Mouse (Mus musculus): Measurements from ENCODE around the gene Ascc1. TPM values are rescaled to one million over a fixed set of nuclear protein-coding genes. Genes with fewer than 3 reads are reported as not detected.

Gene Ascc1
- polyA plus RNA-seq, 1 experiment from 2014 or later: 58.0 TPM

DNA sequence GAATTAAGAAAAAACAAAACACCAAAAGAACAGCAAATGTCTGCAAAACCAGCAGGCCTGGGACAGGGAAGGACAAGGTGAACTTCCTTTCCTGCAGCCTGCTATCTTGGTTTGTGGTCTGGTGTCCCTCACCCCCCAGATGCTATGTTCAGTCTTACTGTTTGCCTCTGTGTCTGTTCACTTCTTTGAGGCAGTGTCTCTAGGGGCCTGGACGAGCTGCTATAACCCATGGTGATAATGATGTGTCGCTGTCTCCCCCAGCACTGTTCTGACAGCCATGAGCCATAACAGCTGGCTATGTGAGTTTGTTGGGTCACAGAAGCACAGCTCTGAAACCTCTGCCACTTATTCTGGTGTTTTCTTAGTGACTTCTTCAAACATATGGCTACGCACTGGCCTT is 27.8 kb upstream of the Ascc1 start:
- no peaks in the 10 kb centered on the region for H3K27me3 ChIP-seq (ENCODE audit: insufficient read depth, low read length)
- H3K9ac ChIP-seq (replicated peaks; ENCODE audit: low read length): peak overlapping the region; percentile 36; the same call in 1 of the 2 replicates
- H3K27ac ChIP-seq (ENCODE audit: low read length): peak overlapping the region; percentile 88
- 33% methylated on average over 3 of the region's 3 CpGs for WGBS
- H3K36me3 ChIP-seq (ENCODE audit: insufficient read depth, low read length): no peaks in the 10 kb centered on the region
- no peaks in the 10 kb centered on the region for H3K9me3 ChIP-seq (ENCODE audit: low read length)
- H3K4me1 ChIP-seq (ENCODE audit: insufficient read depth, low read length): peaks cover 48% of the 10 kb centered on the region
- peak; percentile 58 for ATAC-seq (ENCODE audit: low FRiP score, low TSS enrichment)
- H3K4me3 ChIP-seq (ENCODE audit: low read length): no peak overlapping the region
- no peak overlapping the region; the same call in 1 of the 2 replicates for H3K4me2 ChIP-seq (replicated peaks; ENCODE audit: low read depth, low read length)

DNA sequence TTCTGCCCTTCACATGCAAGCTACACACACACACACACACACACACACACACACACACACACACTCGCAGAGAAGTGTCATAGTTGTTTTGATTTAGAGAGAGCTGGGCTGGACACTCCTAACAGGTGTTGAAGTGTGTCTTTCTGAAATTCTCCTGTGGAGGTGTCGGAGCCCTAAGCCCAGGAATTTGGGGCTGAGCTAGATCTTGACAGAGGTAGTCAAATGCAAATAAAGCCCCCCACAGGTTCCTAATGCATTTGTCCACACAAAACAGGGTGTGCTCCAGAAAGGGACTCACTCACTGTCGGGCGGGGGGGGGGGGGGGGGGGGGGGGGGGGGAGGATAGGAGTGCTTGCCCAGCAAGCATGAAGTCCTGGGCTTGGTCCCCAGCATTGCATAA is 25.5 kb upstream of the Ascc1 start:
- Histone ChIP-seq H3K27ac (ENCODE audit: low read length) (no peak overlapping the region), H3K9ac (replicated peaks; ENCODE audit: low read length) (no peak overlapping the region), H3K4me2 (replicated peaks; ENCODE audit: low read depth, low read length) (no peak overlapping the region), H3K9me3 (ENCODE audit: low read length) (no peaks in the 10 kb centered on the region), H3K4me1 (ENCODE audit: insufficient read depth, low read length) (peaks cover 41% of the 10 kb centered on the region), H3K27me3 (ENCODE audit: insufficient read depth, low read length) (no peaks in the 10 kb centered on the region), H3K36me3 (ENCODE audit: insufficient read depth, low read length) (no peaks in the 10 kb centered on the region), H3K4me3 (ENCODE audit: low read length) (no peak overlapping the region)
- 58% methylated on average over 2 of the region's 4 CpGs for WGBS
- ATAC-seq (ENCODE audit: low FRiP score, low TSS enrichment): no peak

DNA sequence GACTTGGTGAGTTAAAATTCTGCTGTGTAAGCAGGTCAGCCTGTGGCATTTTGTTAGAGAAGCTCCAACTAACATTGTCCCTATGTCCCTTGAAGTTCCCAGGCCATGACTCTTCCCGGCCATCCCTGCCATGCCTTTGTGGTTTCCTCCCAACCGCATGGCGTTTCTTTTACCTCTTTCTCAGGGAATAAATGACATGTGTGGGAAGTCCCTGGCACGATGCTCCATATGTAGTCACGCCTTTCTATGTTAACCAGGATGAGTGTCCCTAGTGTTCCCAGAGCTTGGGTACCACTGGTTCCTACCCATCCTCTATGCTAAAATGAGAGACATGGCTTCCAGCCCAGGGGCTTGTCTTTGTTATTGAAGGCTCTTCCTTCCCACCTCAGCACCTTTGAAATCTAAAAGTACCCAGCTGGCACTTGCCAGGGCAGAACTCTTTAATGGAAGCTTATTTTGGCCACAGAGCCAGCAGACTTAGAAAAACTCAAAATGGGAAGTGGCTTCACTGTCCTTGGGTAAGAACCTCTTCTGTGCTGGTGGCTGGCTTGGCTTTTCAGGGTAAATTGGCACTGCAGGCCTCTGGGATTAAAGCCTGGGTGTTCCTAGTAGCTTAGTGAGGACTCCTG is 24.8 kb upstream of the Ascc1 start:
- no peak for ATAC-seq (ENCODE audit: low FRiP score, low TSS enrichment)
- 88% methylated on average over 5 of the region's 5 CpGs for WGBS

DNA sequence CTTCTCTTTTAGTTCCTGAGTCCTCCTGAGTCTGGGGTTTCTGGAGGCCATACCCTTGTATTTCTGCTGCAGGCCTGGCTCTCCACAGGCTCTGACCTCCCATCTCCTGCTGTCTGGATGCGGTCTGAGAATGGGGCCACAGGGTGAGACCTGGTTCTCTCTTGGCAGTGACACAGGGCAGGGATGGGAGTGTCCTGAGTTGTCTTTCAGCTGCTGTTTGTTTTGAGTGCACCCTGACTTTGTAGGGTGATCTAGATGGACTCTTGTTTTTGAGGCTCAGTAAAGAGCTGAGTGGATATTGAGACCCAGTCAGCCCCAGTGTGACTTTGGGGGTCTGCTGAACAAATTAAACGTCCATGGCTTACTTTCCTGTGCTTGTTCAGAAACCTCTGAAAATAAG is 24.2 kb upstream of the Ascc1 start:
- Histone ChIP-seq H3K4me2 (replicated peaks; ENCODE audit: low read depth, low read length) (no peak overlapping the region), H3K9me3 (ENCODE audit: low read length) (no peaks in the 10 kb centered on the region), H3K27ac (ENCODE audit: low read length) (peak overlapping the region; percentile 46; the same call in 1 of the 2 replicates), H3K27me3 (ENCODE audit: insufficient read depth, low read length) (no peaks in the 10 kb centered on the region), H3K36me3 (ENCODE audit: insufficient read depth, low read length) (no peaks in the 10 kb centered on the region), H3K4me3 (ENCODE audit: low read length) (no peak overlapping the region), H3K9ac (replicated peaks; ENCODE audit: low read length) (no peak overlapping the region), H3K4me1 (ENCODE audit: insufficient read depth, low read length) (peaks cover 38% of the 10 kb centered on the region)
- 49% methylated on average over 2 of the region's 2 CpGs for WGBS
- ATAC-seq (ENCODE audit: low FRiP score, low TSS enrichment): no peak

More for the DNA sequence above, 24.8 kb upstream of the Ascc1 start:
- peaks cover 41% of the 10 kb centered on the region for H3K4me1 ChIP-seq (ENCODE audit: insufficient read depth, low read length)
- no peak overlapping the region for H3K9ac ChIP-seq (replicated peaks; ENCODE audit: low read length)
- no peaks in the 10 kb centered on the region for H3K27me3 ChIP-seq (ENCODE audit: insufficient read depth, low read length)
- no peaks in the 10 kb centered on the region for H3K36me3 ChIP-seq (ENCODE audit: insufficient read depth, low read length)
- no peaks in the 10 kb centered on the region for H3K9me3 ChIP-seq (ENCODE audit: low read length)
- H3K4me2 ChIP-seq (replicated peaks; ENCODE audit: low read depth, low read length): no peak overlapping the region
- H3K4me3 ChIP-seq (ENCODE audit: low read length): no peak overlapping the region
- H3K27ac ChIP-seq (ENCODE audit: low read length): peak overlapping the region; percentile 46; the same call in 1 of the 2 replicates

DNA sequence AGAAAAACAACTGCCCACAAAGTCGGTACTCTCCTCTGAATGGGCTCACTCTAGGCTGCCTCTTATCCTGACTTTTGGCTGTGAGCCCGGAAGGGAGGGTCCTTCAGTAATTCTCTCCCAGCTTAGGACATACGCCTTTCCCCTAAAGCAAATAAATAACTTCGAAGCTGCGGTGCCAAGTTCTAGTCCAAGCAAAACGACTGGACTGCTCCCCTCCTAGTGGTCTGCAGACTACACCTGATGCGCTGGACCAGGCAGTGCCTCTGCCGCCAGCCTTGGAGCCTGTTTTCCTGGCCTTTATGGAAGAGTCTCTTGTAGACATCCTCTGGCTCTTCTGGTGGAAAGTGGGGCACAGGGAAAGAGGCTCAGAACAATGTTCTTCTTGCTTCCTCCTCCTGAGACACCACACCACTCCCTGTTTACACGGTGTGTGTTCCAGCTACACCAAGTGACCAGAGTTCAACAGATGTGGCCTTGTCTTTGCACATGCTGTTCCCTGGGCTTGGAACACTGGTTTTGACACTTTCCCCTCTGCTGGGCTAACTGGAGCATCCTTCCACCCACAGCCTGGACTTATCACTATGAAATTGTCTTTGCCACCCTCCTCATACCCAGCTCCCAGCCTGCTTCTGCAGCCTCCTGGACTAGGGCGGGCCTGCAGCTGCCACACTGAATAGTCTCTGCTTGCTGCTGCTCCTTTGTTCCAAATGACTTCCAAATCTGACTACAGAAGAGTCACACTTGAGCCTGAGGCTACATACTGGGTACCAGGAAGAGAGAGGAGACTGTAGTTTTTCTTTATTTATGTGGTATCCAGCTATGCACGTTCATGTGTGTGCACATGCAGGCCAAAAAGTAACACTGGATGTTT is 23.5 kb upstream of the Ascc1 start:
- ATAC-seq (ENCODE audit: low FRiP score, low TSS enrichment): peak; percentile 20
- no peaks in the 10 kb centered on the region for H3K36me3 ChIP-seq (ENCODE audit: insufficient read depth, low read length)
- 0 out of 2 replicates have a peak overlapping the region, but pooled peaks have one; percentile 13 for H3K9ac ChIP-seq (replicated peaks; ENCODE audit: low read length)
- WGBS: 30% methylated on average over 11 of the region's 11 CpGs
- H3K27ac ChIP-seq (ENCODE audit: low read length): 0 out of 2 replicates have a peak overlapping the region, but pooled peaks have one; percentile 46
- H3K4me3 ChIP-seq (ENCODE audit: low read length): no peak overlapping the region
- H3K4me2 ChIP-seq (replicated peaks; ENCODE audit: low read depth, low read length): no peak overlapping the region
- peaks cover 31% of the 10 kb centered on the region for H3K4me1 ChIP-seq (ENCODE audit: insufficient read depth, low read length)
- H3K27me3 ChIP-seq (ENCODE audit: insufficient read depth, low read length): no peaks in the 10 kb centered on the region
- no peaks in the 10 kb centered on the region for H3K9me3 ChIP-seq (ENCODE audit: low read length)

DNA sequence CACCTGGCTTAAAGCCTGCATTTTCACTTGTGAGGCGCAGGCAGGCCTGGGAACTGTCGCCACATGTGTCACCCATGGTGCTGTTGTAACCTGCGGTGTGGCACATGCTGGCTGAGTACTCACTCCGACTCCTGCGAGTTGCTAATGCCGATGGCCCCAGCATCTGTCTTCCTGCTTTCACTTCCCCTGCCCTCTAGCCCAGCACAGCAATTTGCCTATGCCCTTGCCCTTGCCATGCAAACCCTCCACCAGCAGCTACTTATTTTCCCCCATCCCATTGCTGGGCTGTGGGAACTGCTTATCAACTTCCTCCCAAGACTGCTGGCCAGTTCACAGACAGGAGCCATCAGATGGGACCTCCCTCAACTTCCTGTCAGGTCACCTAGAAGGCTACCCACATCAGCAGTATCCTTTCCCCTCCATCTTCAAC is 21.8 kb upstream of the Ascc1 start:
- Histone ChIP-seq H3K9me3 (ENCODE audit: low read length) (no peaks in the 10 kb centered on the region), H3K27me3 (ENCODE audit: insufficient read depth, low read length) (no peaks in the 10 kb centered on the region), H3K27ac (ENCODE audit: low read length) (no peak overlapping the region), H3K4me2 (replicated peaks; ENCODE audit: low read depth, low read length) (no peak overlapping the region), H3K36me3 (ENCODE audit: insufficient read depth, low read length) (0 out of 2 replicates have a peak, but pooled peaks cover 5% of the 10 kb centered on the region), H3K9ac (replicated peaks; ENCODE audit: low read length) (no peak overlapping the region), H3K4me1 (ENCODE audit: insufficient read depth, low read length) (peaks cover 18% of the 10 kb centered on the region), H3K4me3 (ENCODE audit: low read length) (no peak overlapping the region)
- no peak for ATAC-seq (ENCODE audit: low FRiP score, low TSS enrichment)
- 95% methylated on average over 6 of the region's 6 CpGs for WGBS

DNA sequence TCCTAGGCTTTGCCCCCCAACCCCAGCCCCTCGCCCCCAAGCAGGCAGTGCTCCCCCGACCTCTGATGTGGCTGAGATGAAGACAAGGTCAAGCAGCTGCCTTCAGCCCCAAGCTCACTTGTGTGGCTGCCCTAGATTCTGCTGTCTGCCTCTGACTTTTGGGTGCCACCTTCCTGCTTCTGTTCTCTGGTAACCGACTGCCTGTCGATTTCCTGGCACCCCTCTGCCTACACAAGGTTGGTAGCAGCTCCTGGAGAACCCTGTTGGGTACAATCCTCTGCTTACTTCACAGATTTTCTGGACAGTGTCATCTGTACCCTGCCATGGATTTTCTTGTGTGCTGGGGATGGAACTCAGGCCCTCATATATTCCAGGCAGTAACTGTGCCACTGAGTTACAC is 21.3 kb upstream of the Ascc1 start:
- ATAC-seq (ENCODE audit: low FRiP score, low TSS enrichment): no peak
- Histone ChIP-seq H3K4me1 (ENCODE audit: insufficient read depth, low read length) (peaks cover 18% of the 10 kb centered on the region), H3K9me3 (ENCODE audit: low read length) (no peaks in the 10 kb centered on the region), H3K4me3 (ENCODE audit: low read length) (no peak overlapping the region), H3K36me3 (ENCODE audit: insufficient read depth, low read length) (0 out of 2 replicates have a peak, but pooled peaks cover 5% of the 10 kb centered on the region), H3K9ac (replicated peaks; ENCODE audit: low read length) (no peak overlapping the region), H3K27me3 (ENCODE audit: insufficient read depth, low read length) (no peaks in the 10 kb centered on the region), H3K4me2 (replicated peaks; ENCODE audit: low read depth, low read length) (no peak overlapping the region), H3K27ac (ENCODE audit: low read length) (no peak overlapping the region)
- 76% methylated on average over 4 of the region's 4 CpGs for WGBS

DNA sequence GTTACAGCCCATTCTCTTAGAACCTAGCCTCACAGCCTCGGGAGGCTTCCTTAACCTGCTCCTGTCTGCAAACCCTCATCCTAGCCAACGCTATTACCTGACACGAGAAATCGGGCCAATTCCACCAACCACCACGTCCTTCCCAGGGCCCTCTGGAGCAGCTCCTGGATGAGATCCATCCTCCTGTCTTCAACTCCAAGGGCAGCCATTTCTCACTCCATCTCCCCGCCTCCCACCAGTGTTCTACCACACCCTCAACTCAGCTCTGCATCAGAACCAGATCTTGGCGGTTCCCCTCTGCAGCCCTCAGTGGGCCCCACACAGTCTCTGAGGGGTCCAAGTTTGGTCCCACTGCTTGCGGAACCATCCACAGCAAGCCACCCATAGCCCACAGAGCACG is 20.8 kb upstream of the Ascc1 start:
- Histone ChIP-seq H3K9ac (replicated peaks; ENCODE audit: low read length) (no peak overlapping the region), H3K9me3 (ENCODE audit: low read length) (no peaks in the 10 kb centered on the region), H3K36me3 (ENCODE audit: insufficient read depth, low read length) (0 out of 2 replicates have a peak, but pooled peaks cover 5% of the 10 kb centered on the region), H3K4me2 (replicated peaks; ENCODE audit: low read depth, low read length) (no peak overlapping the region), H3K4me3 (ENCODE audit: low read length) (no peak overlapping the region), H3K27ac (ENCODE audit: low read length) (no peak overlapping the region), H3K4me1 (ENCODE audit: insufficient read depth, low read length) (peaks cover 18% of the 10 kb centered on the region), H3K27me3 (ENCODE audit: insufficient read depth, low read length) (no peaks in the 10 kb centered on the region)
- 75% methylated on average over 9 of the region's 9 CpGs for WGBS
- ATAC-seq (ENCODE audit: low FRiP score, low TSS enrichment): no peak

DNA sequence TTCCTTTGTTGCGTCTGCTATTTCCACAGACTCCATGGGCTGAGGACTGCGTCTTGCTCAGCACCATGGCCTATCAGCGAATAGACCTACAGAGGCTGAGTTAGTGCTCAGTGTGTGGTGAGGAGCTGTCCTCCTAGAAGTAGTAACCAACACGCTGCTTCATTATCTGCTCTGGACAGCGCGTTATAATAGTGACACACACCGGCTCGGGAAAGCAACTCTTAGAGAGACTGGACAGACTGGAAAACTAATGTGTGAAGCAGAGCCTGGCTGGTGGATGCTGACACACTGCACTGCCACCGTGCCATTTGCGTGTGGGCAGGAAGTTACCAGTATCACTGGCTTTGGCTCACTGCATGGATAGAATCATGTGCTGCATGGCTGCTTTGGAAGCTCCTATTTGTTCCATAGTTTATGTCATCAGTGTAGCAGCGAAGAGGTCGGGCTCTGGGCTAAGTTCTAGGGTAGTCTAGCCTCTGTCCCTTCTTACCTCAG is 20.2 kb upstream of the Ascc1 start:
- 88% methylated on average over 12 of the region's 12 CpGs for WGBS
- no peak overlapping the region for H3K27ac ChIP-seq (ENCODE audit: low read length)
- H3K36me3 ChIP-seq (ENCODE audit: insufficient read depth, low read length): peaks cover 10% of the 10 kb centered on the region
- no peak overlapping the region for H3K4me2 ChIP-seq (replicated peaks; ENCODE audit: low read depth, low read length)
- H3K4me1 ChIP-seq (ENCODE audit: insufficient read depth, low read length): peaks cover 18% of the 10 kb centered on the region
- no peaks in the 10 kb centered on the region for H3K9me3 ChIP-seq (ENCODE audit: low read length)
- no peak for ATAC-seq (ENCODE audit: low FRiP score, low TSS enrichment)
- H3K27me3 ChIP-seq (ENCODE audit: insufficient read depth, low read length): no peaks in the 10 kb centered on the region
- no peak overlapping the region for H3K9ac ChIP-seq (replicated peaks; ENCODE audit: low read length)
- no peak overlapping the region for H3K4me3 ChIP-seq (ENCODE audit: low read length)
